Mouse (Mus musculus) ES-Bruce4 (cell line): Measurements from ENCODE around the gene Sorcs2.

Experiments
- CTCF ChIP-seq: IDR thresholded peaks from one replicate; pipeline ENCODE4 v1.8.1; 2011; ENCODE audit warnings: low read depth, low read length
- EP300 ChIP-seq: IDR thresholded peaks from 2 replicates; pipeline ENCODE4 v1.6.1; 2011; ENCODE audit warnings: low read depth, low read length; ENCODE audit not compliant: insufficient read depth

GRCm38 (mm10) chr5:36083869-36084565 lies 313.9 kb downstream of the Sorcs2 start:
- no peak for TF ChIP-seq CTCF
- TF ChIP-seq EP300: no peak
